Mouse (Mus musculus): ENCODE results near the gene Gbp2b. TPM values are rescaled to one million over a fixed set of nuclear protein-coding genes. Genes with fewer than 3 reads are reported as not detected.

Gbp2b gene
- total RNA-seq (2023; ENCODE audit: inconsistent age), result not detected in 4 replicates

DNA sequence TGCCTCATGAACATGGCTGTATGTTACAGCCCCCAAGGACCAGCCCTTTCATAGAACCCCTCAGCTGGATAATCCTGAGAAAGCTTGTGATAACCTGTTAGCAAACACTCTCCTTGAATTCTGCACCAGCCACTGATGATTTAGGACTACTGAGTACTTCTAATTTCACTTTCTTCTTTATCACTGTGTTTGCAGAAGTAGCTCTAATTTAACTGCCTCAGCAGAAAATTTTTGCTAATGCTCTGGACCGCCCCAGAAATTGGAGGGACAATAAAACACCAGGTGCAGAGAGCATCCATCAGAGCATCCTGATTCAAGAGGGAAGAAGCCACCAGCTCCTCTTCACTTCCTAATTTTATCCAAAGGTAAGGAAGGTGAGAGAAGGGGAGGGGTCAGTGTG is at the start of gene Gbp2b:
Gene Gbp2b (plus strand): TSS at position 301 of the 400 bp plus-strand sequence.

DNA sequence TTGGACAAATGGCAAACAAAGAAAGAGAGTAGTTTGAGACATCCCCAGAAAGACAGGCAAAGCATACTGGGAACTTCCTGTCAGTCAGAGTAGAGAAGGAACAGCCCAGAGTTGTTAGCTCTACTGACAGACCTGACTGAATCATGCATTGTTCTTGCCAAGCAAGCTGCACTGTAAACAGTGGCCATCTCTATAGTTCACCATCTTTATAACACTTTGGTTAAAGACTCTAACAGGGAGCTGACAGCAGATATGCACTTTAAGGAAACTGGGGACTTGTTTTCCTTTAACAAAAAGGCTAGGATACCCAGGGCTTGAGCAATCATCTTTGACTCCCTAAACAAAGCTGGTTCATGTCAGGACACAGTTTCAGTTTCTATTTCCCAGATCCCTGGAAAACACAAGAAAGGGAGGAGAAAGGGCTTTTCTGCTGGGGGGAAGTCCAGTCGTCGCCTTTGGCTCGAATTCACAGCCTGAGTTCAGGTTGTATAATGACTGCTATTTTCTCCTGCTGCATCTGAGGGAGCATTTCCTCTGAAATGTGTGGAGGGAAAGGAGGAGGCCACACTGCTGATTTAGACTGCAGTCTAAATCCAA is 34.9 kb upstream of the Gbp2b start, which contains the start of gene Gbp3:
Gene Gbp3 (plus strand): TSS at position 395 of the 597 bp plus-strand sequence.

GRCm38 (mm10) chr3:142620111-142620955 is 25.7 kb downstream of the Gbp2b start, which contains the start of gene Gbp2:
Gbp2 (plus strand) TSS chr3:142620602.

Other genes starting within 250 kb of the Gbp2b start
- 35.8 to 41.1 TPM (median 38.5 TPM) in 4 replicates for gene Pdlim5, start 199.2 kb upstream of the Gbp2b start, total RNA-seq (2023; ENCODE audit: inconsistent age)
- gene Gbp5, start 100.9 kb upstream of the Gbp2b start, total RNA-seq (2023; ENCODE audit: inconsistent age), result 27.5 to 31.3 TPM (median 28.7 TPM) in 4 replicates
- gene Gbp7, start 64.5 kb upstream of the Gbp2b start, total RNA-seq (2023; ENCODE audit: inconsistent age), result 15.7 to 17.1 TPM (median 16.1 TPM) in 4 replicates
- 48.2 to 57.4 TPM (median 50.4 TPM) in 4 replicates for gene Gbp3, start 34.8 kb upstream of the Gbp2b start, total RNA-seq (2023; ENCODE audit: inconsistent age)
- 8.7 to 10.5 TPM (median 10.1 TPM) in 4 replicates for gene Gbp2, start 25.8 kb downstream of the Gbp2b start, total RNA-seq (2023; ENCODE audit: inconsistent age)
- gene Kyat3, start 106.2 kb downstream of the Gbp2b start, total RNA-seq (2023; ENCODE audit: inconsistent age), result 3.8 to 5.7 TPM (median 4.6 TPM) in 4 replicates
- gene Gtf2b, start 170.2 kb downstream of the Gbp2b start, total RNA-seq (2023; ENCODE audit: inconsistent age), result 92.1 to 113 TPM (median 102 TPM) in 4 replicates

Data from B cell, adult (primary cell).